Mouse (Mus musculus): ENCODE results near the gene C2cd2. TPM values are rescaled to one million over a fixed set of nuclear protein-coding genes. Genes with fewer than 3 reads are reported as not detected.

C2cd2 gene
- polyA plus RNA-seq, 1 experiment = 10.1 TPM

DNA sequence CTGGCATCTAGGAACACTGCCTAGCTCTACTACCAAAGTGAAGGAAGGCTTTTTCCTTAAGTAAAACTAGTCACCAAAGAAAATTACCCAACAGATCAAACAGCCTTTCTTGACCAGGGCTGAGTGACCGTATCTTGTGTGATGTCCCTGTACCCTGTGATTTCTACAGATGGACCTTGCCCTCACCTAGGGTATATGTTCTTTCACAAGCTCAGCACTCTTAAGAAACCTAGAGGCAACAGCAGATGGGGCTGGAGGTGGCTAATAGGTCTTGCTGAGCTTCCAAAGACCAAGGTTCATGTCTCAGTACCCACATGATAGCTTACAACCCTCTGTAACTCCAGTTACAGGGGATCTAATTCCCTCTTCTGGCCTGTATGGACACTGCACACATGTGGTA, 134.2 kb downstream of the C2cd2 start:
- DNase-seq (ENCODE audit: low read depth, low spot score) = no peak
- 100% methylated on average over 1 of the region's 1 CpGs for WGBS

DNA sequence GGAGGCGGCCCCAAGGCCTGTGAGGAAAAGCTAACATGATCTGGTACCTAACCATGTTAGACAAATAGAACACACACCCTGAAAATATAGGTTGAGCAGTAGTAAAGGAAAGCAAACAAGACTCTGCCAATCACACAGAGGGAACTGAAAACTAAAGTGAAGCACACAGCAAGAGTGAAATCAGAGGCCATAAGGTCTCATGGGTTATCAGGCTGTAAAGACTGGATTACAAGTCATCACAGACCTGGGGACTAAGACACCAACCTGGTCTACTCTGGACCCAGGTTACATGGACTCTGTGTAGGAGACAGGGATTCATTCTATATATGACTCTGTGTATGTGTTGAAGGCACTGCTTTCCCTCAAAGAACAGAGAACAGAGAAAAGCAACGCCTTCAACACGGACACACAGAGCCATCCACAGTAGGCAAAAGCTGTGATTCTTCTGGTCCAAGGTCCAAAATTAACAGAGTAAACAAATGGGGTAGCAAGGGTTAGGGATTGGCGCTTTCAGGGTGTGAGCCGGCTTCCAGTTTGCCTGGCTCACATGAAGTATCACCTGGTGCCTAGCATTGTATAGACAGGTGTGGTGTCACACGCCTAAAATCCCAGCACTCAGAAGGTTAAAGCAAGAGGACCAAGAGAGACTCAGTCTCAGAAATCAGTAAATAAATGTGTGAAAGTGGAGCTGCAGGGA, 138.9 kb downstream of the C2cd2 start:
- WGBS = 46% methylated on average over 6 of the region's 6 CpGs

DNA sequence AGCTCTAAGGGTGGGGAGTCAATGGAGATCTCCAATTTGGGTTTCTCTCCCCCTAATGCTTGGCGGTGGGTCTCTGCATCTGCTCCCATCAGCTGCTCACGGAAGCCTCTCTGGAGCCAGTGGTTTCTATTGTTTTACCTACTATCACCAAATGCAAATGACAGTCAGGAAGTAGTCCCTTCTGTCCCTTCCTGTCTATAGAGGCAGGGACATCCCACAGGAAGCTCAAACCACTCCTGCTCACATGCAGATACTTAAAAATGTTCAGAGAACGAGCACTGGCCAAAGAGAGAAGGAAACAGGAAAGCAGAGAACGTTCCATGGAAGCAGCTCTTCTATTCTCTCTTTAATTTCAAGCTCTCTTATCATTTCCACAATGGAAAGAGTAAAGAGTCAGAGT, 142.9 kb downstream of the C2cd2 start:
- 86% methylated on average over 4 of the region's 4 CpGs for WGBS
- DNase-seq (ENCODE audit: low read depth, low spot score) = no peak

More for the DNA sequence above, 138.9 kb downstream of the C2cd2 start:
- DNase-seq (ENCODE audit: low read depth, low spot score) = peak; percentile 64

DNA sequence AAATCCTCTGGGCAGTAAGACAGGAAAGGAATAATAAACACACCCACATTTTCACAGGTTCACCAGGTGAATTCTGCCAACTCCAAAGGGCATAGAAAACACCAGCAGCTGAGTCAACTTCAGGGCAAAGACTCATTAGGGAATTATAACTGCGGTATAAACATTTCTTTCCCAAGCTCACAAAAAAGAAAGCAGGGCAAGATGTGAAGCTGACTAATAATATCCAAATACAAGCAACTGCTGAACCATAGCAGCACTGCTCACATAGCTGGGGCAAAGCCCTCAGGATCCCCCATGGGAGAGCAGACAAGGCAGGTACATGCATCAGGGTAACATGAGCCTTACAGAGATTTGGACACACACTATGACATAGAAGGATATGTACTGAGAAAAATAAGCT, 145.0 kb downstream of the C2cd2 start:
- peak; percentile 62 for DNase-seq (ENCODE audit: low read depth, low spot score)
- 27% methylated on average over 1 of the region's 1 CpGs for WGBS

DNA sequence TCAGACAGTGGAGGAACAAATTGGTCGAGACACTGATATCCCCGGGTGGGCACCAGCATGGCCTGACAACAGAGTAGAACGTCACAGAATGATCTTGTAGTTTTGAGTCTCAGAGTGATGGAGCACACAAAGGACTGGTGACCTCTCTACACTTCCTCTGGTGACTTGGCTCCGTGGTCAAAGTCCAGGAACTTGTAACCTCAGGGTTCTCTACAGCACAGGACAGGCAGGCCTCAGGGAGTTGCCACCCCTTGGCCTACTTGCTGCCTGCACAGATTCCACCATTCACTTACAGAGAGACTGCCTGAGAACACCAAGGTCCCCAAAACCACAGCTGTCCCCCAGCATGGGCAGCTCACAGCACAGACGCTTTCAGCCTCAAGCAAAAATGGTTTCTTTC, 147.1 kb downstream of the C2cd2 start:
- no peak for DNase-seq (ENCODE audit: low read depth, low spot score)
- WGBS = 77% methylated on average over 5 of the region's 5 CpGs

DNA sequence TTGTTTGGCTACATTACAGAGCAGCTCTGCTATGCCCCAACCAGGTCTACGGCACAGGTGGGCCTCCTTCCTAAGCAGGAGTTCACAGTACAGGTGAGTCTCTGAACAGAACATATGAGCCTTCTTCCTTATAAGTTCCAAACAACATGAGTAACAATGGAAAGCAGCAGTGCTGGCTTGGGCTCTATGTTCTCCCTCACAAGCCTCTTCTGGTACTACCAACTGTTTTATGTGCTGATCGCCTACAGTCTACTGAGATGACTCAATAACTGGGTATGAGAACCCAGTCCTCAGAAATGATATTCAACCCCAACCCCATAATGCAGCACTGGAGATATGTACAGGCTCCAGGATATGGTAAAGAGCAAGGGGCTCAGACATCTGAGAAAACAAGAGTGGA, 148.3 kb downstream of the C2cd2 start:
- 99% methylated on average over 2 of the region's 2 CpGs for WGBS
- DNase-seq (ENCODE audit: low read depth, low spot score) = no peak

DNA sequence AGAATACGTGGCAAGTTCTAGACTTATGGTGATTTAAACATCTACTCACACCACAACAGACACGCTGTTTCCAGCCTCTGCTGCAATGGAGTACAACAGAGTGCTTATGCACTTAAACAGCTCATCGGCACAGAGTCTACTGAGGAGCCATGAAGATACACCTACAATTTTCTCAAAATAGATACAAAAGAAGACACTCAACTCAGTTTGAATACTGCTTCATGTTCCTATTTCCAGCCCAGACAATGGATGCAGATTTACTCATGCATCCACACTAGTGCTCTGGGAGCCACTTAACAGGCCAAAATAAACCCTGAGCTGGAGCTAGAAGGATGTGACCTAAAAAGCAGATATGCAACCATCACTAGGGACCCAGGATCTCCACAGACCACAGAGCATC, 153.5 kb downstream of the C2cd2 start:
- WGBS = 93% methylated on average over 3 of the region's 3 CpGs
- no peak for DNase-seq (ENCODE audit: low read depth, low spot score)

DNA sequence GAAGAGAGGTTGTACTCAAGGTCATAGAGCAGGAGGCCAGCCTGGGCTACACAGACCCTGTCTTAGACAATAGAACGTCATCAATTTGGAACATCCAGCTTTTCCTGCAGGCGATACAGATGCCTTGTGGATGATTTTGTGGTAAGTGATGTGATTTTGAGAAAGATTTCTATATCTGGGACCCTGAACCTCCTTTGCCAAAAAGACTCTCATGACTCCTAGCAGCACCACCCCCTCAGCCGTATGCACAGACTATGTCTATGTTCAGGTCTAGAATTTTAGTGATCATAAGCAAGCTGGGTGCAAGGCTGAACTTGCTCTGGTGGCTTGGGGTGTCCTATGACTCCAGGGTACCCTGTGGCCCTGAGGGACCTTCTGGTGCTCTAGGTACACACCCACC, 156.8 kb downstream of the C2cd2 start:
- no peak for DNase-seq (ENCODE audit: low read depth, low spot score)
- 97% methylated on average over 3 of the region's 3 CpGs for WGBS

Other genes starting within 250 kb of the C2cd2 start
- gene Ripk4, start 198.8 kb downstream of the C2cd2 start, polyA plus RNA-seq (2012; rRNA removed) = 13.1 and 21.3 TPM in 2 replicates
- gene Prdm15, start 110.7 kb downstream of the C2cd2 start, polyA plus RNA-seq (2012; rRNA removed) = 5.1 and 10.8 TPM in 2 replicates
- gene Zbtb21, start within 50 bp of the C2cd2 start, polyA plus RNA-seq (2012; rRNA removed) = 9.8 and 13.7 TPM in 2 replicates
- 7.1 and 8.2 TPM in 2 replicates for gene B230307C23Rik, start 34.7 kb upstream of the C2cd2 start, polyA plus RNA-seq (2012; rRNA removed)
- gene A630089N07Rik, start 119.9 kb upstream of the C2cd2 start, polyA plus RNA-seq (2012; rRNA removed) = 1.2 and 1.4 TPM in 2 replicates